Mouse (Mus musculus): ENCODE data around the gene Fcgr4. TPM values are rescaled to one million over a fixed set of nuclear protein-coding genes. Genes with fewer than 3 reads are reported as not detected.
"Not testable (repeated sequence)": the region's sequence is repeated elsewhere in the genome, so short reads cannot be mapped to it uniquely, and the experiment has no call there.

Gene Fcgr4
- polyA plus RNA-seq, 1 experiment from 2014 or later: 0.81 TPM

- not testable (repeated sequence) for H3K9me3 ChIP-seq (ENCODE audit: control insufficient read depth, low read length); H3K4me1 ChIP-seq (ENCODE audit: control insufficient read depth, insufficient read depth, low read length); H3K36me3 ChIP-seq (ENCODE audit: control insufficient read depth, insufficient read depth, low read length); H3K27ac ChIP-seq (replicated peaks; ENCODE audit: low read depth, low read length)
- Histone ChIP-seq H3K9ac (ENCODE audit: low read depth, low read length) (peak within 1 kb of the TSS; percentile 6; the same call in 1 of the 2 replicates), H3K27me3 (replicated peaks; ENCODE audit: control insufficient read depth, insufficient read depth, low read length) (peaks cover 29% of the 10 kb centered on the region), H3K4me3 (ENCODE audit: low read depth, low read length) (peak within 1 kb of the TSS; percentile 39), H3K4me2 (ENCODE audit: low read depth, low read length) (peak within 1 kb of the TSS; percentile 53)
- DNase-seq (ENCODE audit: low spot score) (peak; percentile 83), ATAC-seq (ENCODE audit: low read depth) (peak; percentile 65)
- WGBS: 2% methylated on average over 31 of the region's 75 CpGs
These were observed 45.9 kb downstream of the Fcgr4 start, which contains the start of gene Fcgr3 for GRCm38 (mm10) chr1:171064491-171065242. Gene Fcgr3 (minus strand): TSS chr1:171064935.

- H3K27ac ChIP-seq (replicated peaks; ENCODE audit: low read depth, low read length); H3K36me3 ChIP-seq (ENCODE audit: control insufficient read depth, insufficient read depth, low read length); H3K4me1 ChIP-seq (ENCODE audit: control insufficient read depth, insufficient read depth, low read length); DNase-seq (ENCODE audit: low spot score); H3K9ac ChIP-seq (ENCODE audit: low read depth, low read length); H3K9me3 ChIP-seq (ENCODE audit: control insufficient read depth, low read length): not testable (repeated sequence)
- WGBS: under 1% methylated on average over 12 of the region's 35 CpGs
- Histone ChIP-seq H3K4me3 (ENCODE audit: low read depth, low read length) (peak overlapping the region; percentile 39), H3K27me3 (replicated peaks; ENCODE audit: control insufficient read depth, insufficient read depth, low read length) (peaks cover 33% of the 10 kb centered on the region), H3K4me2 (ENCODE audit: low read depth, low read length) (peak overlapping the region; percentile 53)
- peak; percentile 44 for ATAC-seq (ENCODE audit: low read depth)
These were observed 46.5 kb downstream of the Fcgr4 start for GRCm38 (mm10) chr1:171065243-171065587.

GRCm38 (mm10) chr1:171065768-171066167, 47.0 kb downstream of the Fcgr4 start:
- 0 out of 2 replicates have a peak, but pooled peaks have one; percentile 0 for ATAC-seq (ENCODE audit: low read depth)
- peaks cover 33% of the 10 kb centered on the region for H3K27me3 ChIP-seq (replicated peaks; ENCODE audit: control insufficient read depth, insufficient read depth, low read length)

GRCm38 (mm10) chr1:171066583-171066982, 47.9 kb downstream of the Fcgr4 start:
- peak; percentile 28 for ATAC-seq (ENCODE audit: low read depth)
- peaks cover 36% of the 10 kb centered on the region for H3K27me3 ChIP-seq (replicated peaks; ENCODE audit: control insufficient read depth, insufficient read depth, low read length)
- not testable (repeated sequence) for H3K4me1 ChIP-seq (ENCODE audit: control insufficient read depth, insufficient read depth, low read length); H3K9me3 ChIP-seq (ENCODE audit: control insufficient read depth, low read length); H3K4me2 ChIP-seq (ENCODE audit: low read depth, low read length); H3K36me3 ChIP-seq (ENCODE audit: control insufficient read depth, insufficient read depth, low read length); DNase-seq (ENCODE audit: low spot score); H3K4me3 ChIP-seq (ENCODE audit: low read depth, low read length); H3K27ac ChIP-seq (replicated peaks; ENCODE audit: low read depth, low read length); H3K9ac ChIP-seq (ENCODE audit: low read depth, low read length)
- WGBS: 17% methylated on average over 2 of the region's 10 CpGs

More at GRCm38 (mm10) chr1:171065768-171066167, 47.0 kb downstream of the Fcgr4 start:
- H3K27ac ChIP-seq (replicated peaks; ENCODE audit: low read depth, low read length); H3K9me3 ChIP-seq (ENCODE audit: control insufficient read depth, low read length); H3K4me1 ChIP-seq (ENCODE audit: control insufficient read depth, insufficient read depth, low read length); H3K36me3 ChIP-seq (ENCODE audit: control insufficient read depth, insufficient read depth, low read length); H3K9ac ChIP-seq (ENCODE audit: low read depth, low read length); DNase-seq (ENCODE audit: low spot score): not testable (repeated sequence)
- Histone ChIP-seq H3K4me2 (ENCODE audit: low read depth, low read length) (peak overlapping the region; percentile 47), H3K4me3 (ENCODE audit: low read depth, low read length) (peak overlapping the region; percentile 30)
- WGBS: 6% methylated on average over 22 of the region's 45 CpGs

DNA sequence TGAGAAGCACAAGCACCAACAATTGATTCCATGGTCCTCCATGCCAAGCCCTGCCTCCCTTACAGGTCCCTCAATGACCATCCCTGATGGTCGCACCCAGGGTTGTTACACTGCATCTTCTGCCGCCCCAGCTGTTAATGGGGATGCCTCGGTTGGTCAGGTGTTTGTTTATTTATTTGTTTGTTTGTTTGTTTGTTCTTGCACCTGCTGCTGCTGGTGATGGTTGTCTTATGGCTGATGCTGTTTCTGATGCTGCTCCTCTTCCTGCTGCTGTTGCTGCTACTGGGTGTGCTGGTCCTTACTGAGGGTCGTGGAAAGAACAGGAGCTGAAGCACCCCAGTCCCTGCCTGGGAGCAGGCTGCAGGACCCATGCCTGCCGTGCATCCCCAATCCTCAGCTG, 49.2 kb downstream of the Fcgr4 start:
- not testable (repeated sequence) for H3K27ac ChIP-seq (replicated peaks; ENCODE audit: low read depth, low read length); DNase-seq (ENCODE audit: low spot score); H3K4me2 ChIP-seq (ENCODE audit: low read depth, low read length); H3K4me1 ChIP-seq (ENCODE audit: control insufficient read depth, insufficient read depth, low read length); ATAC-seq (ENCODE audit: low read depth); H3K4me3 ChIP-seq (ENCODE audit: low read depth, low read length); H3K36me3 ChIP-seq (ENCODE audit: control insufficient read depth, insufficient read depth, low read length); H3K9me3 ChIP-seq (ENCODE audit: control insufficient read depth, low read length); H3K9ac ChIP-seq (ENCODE audit: low read depth, low read length)
- peaks cover 36% of the 10 kb centered on the region for H3K27me3 ChIP-seq (replicated peaks; ENCODE audit: control insufficient read depth, insufficient read depth, low read length)
- WGBS: 53% methylated on average over 5 of the region's 5 CpGs

DNA sequence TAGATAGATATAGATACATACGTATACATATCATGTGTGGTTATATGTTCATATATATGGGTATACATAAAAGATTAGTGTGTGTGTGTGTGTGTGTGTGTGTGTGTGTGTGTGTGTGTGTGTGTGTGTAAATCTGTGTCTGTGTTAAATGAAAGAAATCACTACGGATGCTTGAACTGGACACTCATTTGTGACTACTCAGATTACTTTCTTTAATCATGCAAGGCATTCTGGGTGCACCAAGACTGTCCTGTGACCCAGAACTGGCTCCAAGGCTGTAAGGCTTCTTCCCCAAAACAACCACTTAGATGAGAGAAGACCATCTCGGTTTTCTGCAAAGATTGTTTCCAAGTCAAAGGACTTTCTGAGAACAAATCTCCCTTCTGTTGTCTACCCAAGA, 50.8 kb downstream of the Fcgr4 start:
- H3K9me3 ChIP-seq (ENCODE audit: control insufficient read depth, low read length); H3K36me3 ChIP-seq (ENCODE audit: control insufficient read depth, insufficient read depth, low read length); H3K4me1 ChIP-seq (ENCODE audit: control insufficient read depth, insufficient read depth, low read length); H3K9ac ChIP-seq (ENCODE audit: low read depth, low read length); H3K4me3 ChIP-seq (ENCODE audit: low read depth, low read length); H3K4me2 ChIP-seq (ENCODE audit: low read depth, low read length); ATAC-seq (ENCODE audit: low read depth); H3K27ac ChIP-seq (replicated peaks; ENCODE audit: low read depth, low read length): not testable (repeated sequence)
- WGBS: 64% methylated on average over 3 of the region's 3 CpGs
- peaks cover 32% of the 10 kb centered on the region for H3K27me3 ChIP-seq (replicated peaks; ENCODE audit: control insufficient read depth, insufficient read depth, low read length)
- peak; percentile 19 for DNase-seq (ENCODE audit: low spot score)

DNA sequence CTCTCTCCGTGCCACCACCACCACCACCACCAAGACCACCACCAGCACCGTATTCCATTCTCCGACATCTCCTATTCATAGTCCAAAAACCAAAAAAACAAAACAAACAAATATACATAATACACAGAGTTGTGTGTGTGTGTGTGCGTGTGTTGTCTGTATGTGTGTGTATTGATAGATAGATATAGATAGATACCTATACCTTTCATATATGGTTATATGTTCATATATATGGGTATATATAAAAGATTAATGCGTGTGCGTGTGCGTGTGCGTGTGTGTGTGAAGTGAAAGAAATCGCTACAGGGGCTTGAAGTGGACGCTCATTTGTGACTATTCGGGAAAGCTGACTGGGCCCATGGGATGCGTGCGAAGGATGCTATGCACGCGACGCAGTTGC, 52.2 kb downstream of the Fcgr4 start:
- H3K27ac ChIP-seq (replicated peaks; ENCODE audit: low read depth, low read length); H3K36me3 ChIP-seq (ENCODE audit: control insufficient read depth, insufficient read depth, low read length); DNase-seq (ENCODE audit: low spot score); H3K4me3 ChIP-seq (ENCODE audit: low read depth, low read length); ATAC-seq (ENCODE audit: low read depth); H3K4me1 ChIP-seq (ENCODE audit: control insufficient read depth, insufficient read depth, low read length); H3K9me3 ChIP-seq (ENCODE audit: control insufficient read depth, low read length); H3K9ac ChIP-seq (ENCODE audit: low read depth, low read length): not testable (repeated sequence)
- WGBS: 25% methylated on average over 11 of the region's 16 CpGs
- Histone ChIP-seq H3K4me2 (ENCODE audit: low read depth, low read length) (peak overlapping the region; percentile 31; the same call in 1 of the 2 replicates), H3K27me3 (replicated peaks; ENCODE audit: control insufficient read depth, insufficient read depth, low read length) (peaks cover 28% of the 10 kb centered on the region)

DNA sequence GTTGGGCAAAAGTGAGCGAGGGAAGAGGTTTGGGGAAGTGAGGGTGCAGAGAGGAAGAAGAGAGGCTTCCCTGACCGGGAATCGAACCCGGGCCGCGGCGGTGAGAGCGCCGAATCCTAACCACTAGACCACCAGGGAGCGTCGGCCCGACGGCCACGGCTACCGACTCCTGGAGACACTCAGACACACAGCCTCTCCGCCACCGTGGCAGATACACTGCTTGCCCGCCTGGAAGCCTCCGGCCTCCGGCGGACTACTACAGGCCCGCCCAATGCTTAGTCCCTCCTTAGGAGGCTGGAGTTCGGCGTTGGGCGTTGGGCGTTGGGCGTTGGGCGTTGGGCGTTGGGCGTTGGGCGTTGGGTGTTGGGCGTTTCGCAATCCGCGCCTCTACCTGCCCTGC, 53.0 kb downstream of the Fcgr4 start:
- not testable (repeated sequence) for H3K4me3 ChIP-seq (ENCODE audit: low read depth, low read length); H3K27ac ChIP-seq (replicated peaks; ENCODE audit: low read depth, low read length); H3K9ac ChIP-seq (ENCODE audit: low read depth, low read length); H3K36me3 ChIP-seq (ENCODE audit: control insufficient read depth, insufficient read depth, low read length); H3K4me2 ChIP-seq (ENCODE audit: low read depth, low read length); DNase-seq (ENCODE audit: low spot score); H3K4me1 ChIP-seq (ENCODE audit: control insufficient read depth, insufficient read depth, low read length); H3K9me3 ChIP-seq (ENCODE audit: control insufficient read depth, low read length)
- peak; percentile 67 for ATAC-seq (ENCODE audit: low read depth)
- H3K27me3 ChIP-seq (replicated peaks; ENCODE audit: control insufficient read depth, insufficient read depth, low read length): peaks cover 24% of the 10 kb centered on the region
- WGBS: no CpG with 5 or more reads among the region's 35 CpGs

DNA sequence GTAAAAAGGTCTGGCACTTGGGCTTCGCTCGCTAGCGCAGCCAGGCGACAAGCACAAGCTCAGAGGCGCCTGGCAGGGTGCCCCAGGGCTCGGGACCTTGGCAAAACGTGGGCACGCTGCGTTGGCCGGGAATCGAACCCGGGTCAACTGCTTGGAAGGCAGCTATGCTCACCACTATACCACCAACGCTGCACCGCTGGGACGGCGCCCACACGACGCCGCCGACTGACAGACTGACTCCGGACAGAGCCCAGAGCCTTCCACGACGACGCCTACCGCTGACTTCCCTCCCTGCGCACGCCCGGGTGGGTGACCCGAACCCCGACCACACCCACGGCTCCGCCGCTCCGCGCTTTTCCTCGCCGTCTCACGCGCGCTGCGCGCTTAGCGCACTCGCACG, 53.5 kb downstream of the Fcgr4 start:
- not testable (repeated sequence) for H3K9me3 ChIP-seq (ENCODE audit: control insufficient read depth, low read length); H3K9ac ChIP-seq (ENCODE audit: low read depth, low read length); DNase-seq (ENCODE audit: low spot score); H3K4me1 ChIP-seq (ENCODE audit: control insufficient read depth, insufficient read depth, low read length); H3K4me3 ChIP-seq (ENCODE audit: low read depth, low read length); H3K27ac ChIP-seq (replicated peaks; ENCODE audit: low read depth, low read length); H3K36me3 ChIP-seq (ENCODE audit: control insufficient read depth, insufficient read depth, low read length); H3K4me2 ChIP-seq (ENCODE audit: low read depth, low read length)
- peak; percentile 51 for ATAC-seq (ENCODE audit: low read depth)
- H3K27me3 ChIP-seq (replicated peaks; ENCODE audit: control insufficient read depth, insufficient read depth, low read length): peaks cover 27% of the 10 kb centered on the region
- WGBS: no CpG with 5 or more reads among the region's 45 CpGs

Measured in embryonic facial prominence, embryonic 14.5 days (tissue).